Mouse (Mus musculus): ENCODE measurements around the gene Tgfbi.

DNA sequence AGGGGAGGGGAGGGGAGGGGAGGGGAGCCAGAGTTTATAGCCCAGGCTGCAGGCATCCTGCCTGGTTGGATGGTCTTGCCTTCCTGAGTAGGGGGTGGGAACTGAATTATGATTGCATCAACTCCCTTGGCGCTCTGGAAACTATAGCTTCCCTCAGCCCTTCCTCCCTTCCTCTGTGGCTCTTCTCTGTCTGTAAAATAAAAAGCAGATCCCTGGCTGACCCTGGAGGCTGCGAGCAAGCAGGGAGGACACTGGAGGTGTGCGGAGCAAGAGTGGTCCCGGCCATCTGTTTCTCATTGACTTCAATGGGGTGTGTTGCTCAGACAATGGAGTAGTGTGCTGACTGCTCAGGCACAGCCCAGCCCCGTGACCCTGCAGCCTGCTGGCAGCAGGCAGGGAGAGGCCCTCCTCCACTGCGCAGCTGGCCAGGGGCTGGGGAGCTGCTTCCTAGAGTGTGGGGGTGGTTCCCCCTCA lies 27.3 kb upstream of the Tgfbi start:
- no peak for TF ChIP-seq POLR2A (IDR thresholded peaks at IDR 0.05; ENCODE audit: extremely low read depth, insufficient read depth, low read length)
- TF ChIP-seq CTCF (IDR thresholded peaks at IDR 0.05; ENCODE audit: extremely low read depth, insufficient read depth, low read length): no peak
